Mouse (Mus musculus) erythroblast, embryonic 14.5 days (primary cell): Measurements from ENCODE around the gene Als2cr12. TPM values are rescaled to one million over a fixed set of nuclear protein-coding genes. Genes with fewer than 3 reads are reported as not detected.
A peak's percentile ranks its signal among the peaks of the same experiment; 100 is the strongest.
"Not testable (repeated sequence)": the region's sequence is repeated elsewhere in the genome, so short reads cannot be mapped to it uniquely, and the experiment has no call there.

ENCODE experiments used
- H3K27me3 ChIP-seq: 2 replicates; pipeline ENCODE4 v1.6.1; 2012; ENCODE audit warnings: inconsistent platforms; ENCODE audit not compliant: control insufficient read depth
- H3K36me3 ChIP-seq: 2 replicates; pipeline ENCODE4 v1.6.1; 2012; ENCODE audit warnings: mild to moderate bottlenecking, inconsistent platforms; ENCODE audit not compliant: control insufficient read depth
- H3K4me1 ChIP-seq: 2 replicates; pipeline ENCODE4 v1.6.1; 2012; ENCODE audit warnings: inconsistent platforms; ENCODE audit not compliant: control insufficient read depth
- H3K4me3 ChIP-seq: replicated peaks from 2 replicates; pipeline ENCODE3; 2012; ENCODE audit warnings: moderate library complexity, mild to moderate bottlenecking, inconsistent platforms
- H3K9me3 ChIP-seq: 2 replicates; pipeline ENCODE4 v1.6.1; 2012; ENCODE audit warnings: low read length, inconsistent platforms, mixed read lengths; ENCODE audit not compliant: control insufficient read depth
- GATA1 ChIP-seq: IDR thresholded peaks from 2 replicates; pipeline ENCODE4 v1.6.1; 2012; ENCODE audit warnings: low read length, inconsistent platforms, mixed read lengths
- TAL1 ChIP-seq: IDR thresholded peaks from 3 replicates; pipeline ENCODE4 v1.6.1; 2012; ENCODE audit warnings: low read length, inconsistent platforms, mixed read lengths
- polyA plus RNA-seq: library from polyadenylated mRNA; stranded (reverse); fragments of >175 nt; gene quantifications from 2 replicates; pipeline ENCODE4 v1.2.3, GENCODE M21; 2012

The Als2cr12 gene
- polyA plus RNA-seq, 1 experiment: not detected

DNA sequence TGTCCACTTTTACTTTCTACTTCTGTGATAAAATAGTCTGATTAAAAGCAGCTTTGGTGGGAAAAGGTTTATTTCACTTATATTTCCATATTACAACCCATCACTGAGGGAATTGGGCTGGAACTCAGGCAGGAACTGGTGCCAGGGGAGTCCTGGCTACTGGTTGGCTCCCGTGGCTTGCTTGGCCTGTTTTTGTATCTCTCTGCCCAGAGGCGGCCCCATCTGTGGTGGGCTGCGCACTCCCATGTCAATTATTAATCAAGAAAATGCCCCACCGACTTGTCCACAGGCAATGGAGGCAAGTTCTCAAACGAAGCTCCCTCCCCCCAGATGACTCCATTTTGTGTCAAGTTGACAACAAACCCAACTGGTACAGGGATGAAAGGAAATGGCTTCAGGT lies 27.6 kb downstream of the Als2cr12 start:
- Histone ChIP-seq H3K4me1 (no peaks in the 10 kb centered on the region), H3K27me3 (no peaks in the 10 kb centered on the region), H3K4me3 (no peak overlapping the region), H3K9me3 (no peaks in the 10 kb centered on the region), H3K36me3 (no peaks in the 10 kb centered on the region)
- TF ChIP-seq GATA1 (no peak), TAL1 (no peak)

DNA sequence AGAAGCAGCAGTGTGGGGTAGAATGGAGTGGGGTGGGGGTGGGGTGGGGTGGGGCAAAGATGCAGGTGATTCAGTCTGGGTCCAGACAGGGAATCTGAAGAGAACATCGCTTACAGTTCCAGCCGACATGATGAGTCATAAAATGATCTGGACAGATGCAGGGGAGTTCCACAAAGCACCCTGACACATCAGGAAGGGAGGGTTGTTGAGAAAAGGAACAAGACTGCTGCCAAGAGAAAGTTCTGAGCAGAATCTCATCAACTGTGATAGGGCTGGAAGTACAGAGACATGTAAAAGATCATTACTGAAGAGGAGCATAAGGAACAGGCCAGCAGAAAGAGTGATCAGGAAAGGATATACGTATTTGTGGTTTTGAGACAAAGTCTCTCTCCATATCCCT lies 32.4 kb downstream of the Als2cr12 start:
- H3K36me3 ChIP-seq, H3K4me1 ChIP-seq, H3K27me3 ChIP-seq, H3K4me3 ChIP-seq, H3K9me3 ChIP-seq: not testable (repeated sequence)

DNA sequence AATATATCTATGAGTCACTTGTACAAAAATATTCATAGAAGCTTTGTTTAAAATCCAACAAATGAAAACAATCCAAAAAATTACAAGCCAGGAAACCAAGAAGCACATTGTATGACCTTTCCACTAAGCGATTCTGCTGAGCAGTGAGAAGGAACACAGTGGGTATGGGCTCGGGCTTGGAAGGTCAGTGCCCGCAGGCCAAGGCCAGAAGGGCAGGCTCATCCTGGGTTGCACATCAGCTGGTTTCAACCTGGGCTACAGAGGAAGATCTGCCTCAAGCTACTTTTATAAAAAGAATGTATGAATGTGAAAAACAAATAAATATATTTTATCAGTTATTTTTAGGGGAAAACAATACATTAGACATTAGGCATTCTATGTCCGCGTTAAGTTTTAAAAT lies 33.1 kb downstream of the Als2cr12 start:
- H3K4me1 ChIP-seq, H3K27me3 ChIP-seq, H3K4me3 ChIP-seq, H3K36me3 ChIP-seq, H3K9me3 ChIP-seq: not testable (repeated sequence)

DNA sequence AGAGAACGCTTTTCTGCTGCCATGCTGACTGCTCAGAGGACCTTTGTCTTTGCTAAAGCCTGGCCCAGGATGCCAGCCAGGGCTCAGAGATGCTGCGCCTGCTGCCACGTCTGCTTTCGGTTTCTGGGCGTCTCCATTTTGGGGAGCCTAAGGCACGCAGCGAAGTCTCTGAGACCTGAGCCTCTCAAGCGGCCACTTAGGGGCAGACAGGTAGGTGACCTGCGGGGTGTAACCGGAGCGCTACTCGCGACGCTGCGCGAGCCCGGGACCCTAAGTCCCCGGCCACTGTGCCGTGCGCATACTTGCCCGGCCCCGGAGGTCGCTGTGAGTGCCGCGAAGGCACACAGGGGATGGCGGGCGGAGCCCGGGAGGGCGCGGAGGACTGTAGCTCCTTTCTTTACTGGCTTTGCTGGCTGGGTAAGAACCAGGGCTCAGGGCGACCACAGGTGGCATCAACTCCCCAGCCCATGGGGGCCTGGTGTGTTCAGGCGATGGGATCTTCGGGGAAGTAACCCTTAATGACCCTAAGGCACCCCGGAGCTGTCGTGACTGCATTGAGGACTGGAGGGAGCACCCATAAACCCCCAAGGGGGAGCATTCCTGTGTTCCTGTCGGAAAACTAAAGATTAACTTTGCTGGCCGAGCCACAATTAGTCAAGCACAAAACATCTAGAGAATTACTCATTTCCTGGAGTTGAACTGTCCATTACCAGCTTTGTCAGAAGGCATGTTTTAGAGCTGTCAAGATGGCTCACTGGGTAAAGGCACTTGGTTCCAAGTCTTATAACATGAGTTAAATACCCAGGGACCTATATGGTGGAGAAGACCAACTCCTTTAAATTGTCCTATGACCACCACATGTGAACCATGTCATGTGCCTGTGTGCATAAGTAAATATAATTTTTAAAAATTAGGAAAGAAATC lies 43.0 kb downstream of the Als2cr12 start:
- H3K36me3 ChIP-seq: no peaks in the 10 kb centered on the region
- TF ChIP-seq TAL1: no peak
- no peak for TF ChIP-seq GATA1
- peak overlapping the region; percentile 70 for H3K4me3 ChIP-seq
- H3K4me1 ChIP-seq: peaks cover 9% of the 10 kb centered on the region
- no peaks in the 10 kb centered on the region for H3K9me3 ChIP-seq
- H3K27me3 ChIP-seq: no peaks in the 10 kb centered on the region

DNA sequence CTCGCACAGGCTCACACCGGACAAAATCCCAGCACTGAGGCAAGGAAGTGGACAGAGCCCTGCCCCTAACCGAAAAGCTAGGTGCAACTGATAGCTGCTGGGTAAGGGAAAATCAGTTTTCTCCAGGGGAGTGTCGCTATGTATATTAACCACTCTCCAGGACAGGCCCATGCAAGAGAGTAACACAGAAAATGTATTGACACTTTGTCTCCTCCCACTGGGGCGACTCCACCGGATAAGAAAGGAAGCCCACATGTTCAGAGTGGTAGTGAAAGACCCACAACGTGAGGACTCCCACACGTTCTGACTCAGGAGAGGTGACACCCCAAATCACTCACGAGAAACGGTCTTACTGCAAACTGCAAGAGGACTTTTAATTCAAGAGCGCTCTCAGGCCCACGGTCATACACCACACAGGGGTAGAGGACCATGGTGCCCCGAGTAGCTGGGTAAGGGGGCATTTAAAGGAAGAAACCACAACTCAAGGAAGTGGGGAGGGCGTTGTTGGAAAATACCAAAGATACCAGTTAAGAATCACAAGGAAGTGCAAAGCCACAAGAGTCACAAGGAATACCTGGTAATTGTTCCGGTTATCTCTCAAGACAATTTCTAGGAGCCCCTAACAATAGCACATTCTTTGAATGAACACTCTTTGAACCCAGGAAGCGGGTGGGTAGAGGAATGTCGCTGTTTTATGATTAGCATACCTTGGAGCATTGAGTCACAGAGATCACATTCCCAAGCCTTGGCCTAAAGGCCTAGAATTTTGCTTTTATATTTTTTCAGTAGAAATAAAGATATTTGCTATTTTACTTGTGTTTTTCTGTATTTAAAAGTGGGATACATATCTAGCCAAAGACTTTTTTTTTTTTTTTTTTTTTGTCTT lies 44.0 kb downstream of the Als2cr12 start:
- H3K36me3 ChIP-seq, H3K4me1 ChIP-seq, H3K27me3 ChIP-seq, H3K9me3 ChIP-seq: not testable (repeated sequence)
- peak overlapping the region; percentile 70 for H3K4me3 ChIP-seq

DNA sequence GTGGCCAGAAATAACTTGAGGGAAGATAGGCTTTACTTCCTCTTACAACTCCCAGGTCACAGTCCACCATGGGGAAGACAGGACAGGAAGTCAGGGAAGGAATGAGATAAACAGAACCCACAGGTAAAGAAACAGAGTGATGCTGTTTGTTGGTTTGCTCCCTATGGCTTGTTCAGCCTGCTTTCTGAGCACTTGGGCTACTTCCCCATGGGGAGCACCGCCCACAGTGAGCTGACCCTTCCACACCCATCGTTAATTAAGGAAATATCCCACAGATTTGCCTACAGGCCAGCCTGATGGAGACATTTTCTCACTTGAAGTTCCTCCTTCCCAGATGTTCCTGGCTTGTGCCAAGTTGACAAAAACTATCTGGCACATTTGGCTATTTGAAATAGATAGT lies 66.9 kb downstream of the Als2cr12 start:
- H3K36me3 ChIP-seq, H3K4me1 ChIP-seq, H3K4me3 ChIP-seq, H3K27me3 ChIP-seq, H3K9me3 ChIP-seq: not testable (repeated sequence)

DNA sequence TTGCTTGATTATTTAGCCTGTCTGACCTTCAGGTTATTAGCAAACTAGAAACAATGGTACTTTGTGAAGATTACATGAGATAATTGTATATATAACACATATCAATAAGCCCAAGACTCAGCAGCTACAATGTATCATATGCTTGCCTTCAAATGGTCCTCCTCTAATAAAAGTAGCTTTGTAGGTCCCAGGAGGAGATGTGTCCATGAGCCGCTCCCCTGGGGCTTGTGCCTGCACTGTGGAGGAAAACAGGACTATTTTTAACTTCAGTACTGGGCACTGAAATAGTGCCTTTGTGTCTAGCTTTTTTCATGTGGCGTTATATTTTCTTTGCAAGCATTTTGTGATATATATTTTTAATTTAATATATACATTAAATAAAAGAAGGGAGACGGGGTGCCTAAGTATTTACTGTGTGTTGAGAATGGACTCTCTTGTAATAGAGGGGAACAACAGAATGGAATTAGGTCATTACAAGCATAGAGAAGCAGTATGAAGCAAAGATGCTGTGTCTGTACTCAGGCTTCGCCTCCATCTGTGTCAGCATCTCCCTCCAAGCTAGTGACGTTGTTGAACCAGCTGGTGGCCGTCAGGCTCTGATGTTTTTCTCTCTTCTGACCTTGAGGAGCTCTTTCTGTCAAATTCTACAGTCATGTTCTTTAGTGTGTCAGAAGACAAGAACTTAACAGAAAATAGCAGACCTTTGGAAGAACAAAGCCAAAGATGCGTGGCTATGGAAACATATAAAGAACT lies 73.6 kb downstream of the Als2cr12 start:
- H3K4me1 ChIP-seq: no peaks in the 10 kb centered on the region
- H3K36me3 ChIP-seq: no peaks in the 10 kb centered on the region
- H3K27me3 ChIP-seq: no peaks in the 10 kb centered on the region
- H3K4me3 ChIP-seq: no peak overlapping the region
- TF ChIP-seq GATA1: no peak
- TF ChIP-seq TAL1: no peak
- no peaks in the 10 kb centered on the region for H3K9me3 ChIP-seq

DNA sequence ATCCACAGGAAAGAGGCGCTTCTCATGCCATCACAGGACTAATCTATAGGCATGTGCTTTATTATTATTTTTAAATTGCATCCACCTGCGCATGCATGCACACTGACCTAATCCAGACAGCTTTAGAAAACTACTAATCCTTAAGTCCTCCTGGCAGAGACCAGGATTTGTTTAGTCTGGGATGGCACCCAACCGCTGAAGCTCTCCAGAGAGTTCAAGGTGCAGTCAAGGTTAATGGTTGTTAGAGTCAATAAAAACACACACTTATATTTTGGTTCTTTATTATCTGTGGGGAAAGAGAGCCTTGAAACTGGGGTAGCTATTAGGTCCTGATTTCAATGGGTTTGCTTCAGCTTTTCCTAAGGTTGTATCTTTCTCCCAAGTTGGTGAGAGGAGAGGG lies 74.5 kb downstream of the Als2cr12 start:
- Histone ChIP-seq H3K9me3 (no peaks in the 10 kb centered on the region), H3K36me3 (no peaks in the 10 kb centered on the region), H3K4me1 (no peaks in the 10 kb centered on the region), H3K4me3 (no peak overlapping the region), H3K27me3 (no peaks in the 10 kb centered on the region)
- no peak for TF ChIP-seq TAL1
- TF ChIP-seq GATA1: no peak

DNA sequence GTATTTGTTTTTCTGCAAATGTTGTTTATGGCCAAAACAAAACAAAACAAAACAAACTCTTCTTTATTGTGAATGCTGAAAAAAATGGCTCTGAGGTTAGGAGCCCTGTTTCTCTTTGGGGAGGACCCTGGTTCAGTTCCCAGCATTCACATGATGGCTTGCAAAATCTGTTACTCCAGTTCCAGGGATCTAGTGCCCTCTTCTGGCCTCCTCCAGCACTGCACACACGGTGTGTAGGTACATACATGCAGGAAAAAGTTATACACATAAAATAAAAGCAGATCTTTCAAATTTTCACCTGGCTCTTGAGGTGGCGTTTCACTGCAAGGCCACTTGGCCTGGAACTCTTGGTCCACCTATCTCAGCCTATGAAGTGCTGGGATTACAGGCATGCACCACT lies 77.0 kb downstream of the Als2cr12 start:
- TF ChIP-seq TAL1 (no peak), GATA1 (no peak)
- H3K36me3 ChIP-seq: no peaks in the 10 kb centered on the region
- H3K9me3 ChIP-seq: no peaks in the 10 kb centered on the region

More for the DNA sequence above, 77.0 kb downstream of the Als2cr12 start:
- Histone ChIP-seq H3K4me3 (no peak overlapping the region), H3K27me3 (no peaks in the 10 kb centered on the region), H3K4me1 (no peaks in the 10 kb centered on the region)
